Mouse (Mus musculus): ENCODE measurements around the gene Slc25a5.

- no peak for TF ChIP-seq POLR2A (IDR thresholded peaks at IDR 0.05; ENCODE audit: extremely low read depth, insufficient read depth, low read length)
- TF ChIP-seq CTCF (IDR thresholded peaks at IDR 0.05; ENCODE audit: low read depth, low read length), result no peak
Measured at GRCm38 (mm10) chrX:36825032-36825431, 29.6 kb downstream of the Slc25a5 start.

Data from liver, adult 2 months (tissue).